Mouse (Mus musculus): ENCODE results near the gene Lrrc4c.

DNA sequence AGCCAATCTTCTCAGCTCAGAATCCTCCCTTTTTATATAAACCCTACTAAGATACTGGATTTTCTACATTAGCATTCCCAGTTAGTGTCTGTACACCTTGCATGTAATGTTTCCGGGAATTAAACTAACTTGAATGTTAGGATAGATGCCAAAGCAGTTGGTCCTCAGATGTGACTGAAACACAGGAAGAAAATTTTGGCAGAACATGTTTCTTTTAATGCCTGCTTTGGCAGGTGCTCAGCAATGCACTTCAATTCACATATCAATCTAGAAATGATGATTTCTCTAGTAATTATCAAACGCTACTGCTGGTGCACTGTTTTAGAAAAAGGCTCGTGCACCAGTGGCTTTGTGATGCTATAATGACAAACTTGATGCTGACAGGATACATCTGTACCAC is 806.3 kb downstream of the Lrrc4c start:
- TF ChIP-seq CTCF (IDR thresholded peaks at IDR 0.05; ENCODE audit: control insufficient read depth, insufficient read depth, insufficient replicate concordance, low read depth, low read length) = no peak
- no peak for TF ChIP-seq POLR2A (IDR thresholded peaks at IDR 0.05; ENCODE audit: control insufficient read depth, low read depth, low read length)
